Mouse (Mus musculus) megakaryocyte, adult 5-6 weeks (primary cell): ENCODE measurements around the gene Ampd3. TPM values are rescaled to one million over a fixed set of nuclear protein-coding genes. Genes with fewer than 3 reads are reported as not detected.

Experiments
- ATAC-seq: 2 replicates; pipeline ENCODE4 v1.8.0; 2016; ENCODE audit warnings: mild to moderate bottlenecking, inconsistent platforms; ENCODE audit not compliant: poor library complexity, severe bottlenecking
- total RNA-seq, 2 experiments: library from RNA; stranded (forward) in 1 of 2; stranded (reverse) in 1 of 2; fragments of 153-499, 151-499 nt in 1 of 2; fragments of 221-1000, 200-1000 nt in 1 of 2; gene quantifications; 2 replicates each; pipeline versions ENCODE4 v1.2.3 to v1.2.4; 2015 to 2017

The Ampd3 gene
- total RNA-seq, 2 experiments from 2014 or later: 32.6 to 68.0 TPM

GRCm38 (mm10) chr7:110823995-110824953 is 56.3 kb downstream of the Ampd3 start:
- peak; percentile 76 for ATAC-seq

GRCm38 (mm10) chr7:110833024-110833423 is 65.0 kb downstream of the Ampd3 start:
- ATAC-seq: peak; percentile 45

GRCm38 (mm10) chr7:110834018-110834417 is 66.0 kb downstream of the Ampd3 start:
- ATAC-seq: no peak

- ATAC-seq: no peak
Measured at GRCm38 (mm10) chr7:110834522-110834921, 66.5 kb downstream of the Ampd3 start.

- ATAC-seq: peak; percentile 77
Measured at GRCm38 (mm10) chr7:110840332-110840731, 72.3 kb downstream of the Ampd3 start.

- ATAC-seq: peak; percentile 89
Measured at GRCm38 (mm10) chr7:110843916-110844874, 76.2 kb downstream of the Ampd3 start, which contains the start of gene Rnf141. Rnf141 (minus strand) TSS chr7:110844457.

- ATAC-seq: no peak
Measured at GRCm38 (mm10) chr7:110847321-110847720, 79.3 kb downstream of the Ampd3 start.

GRCm38 (mm10) chr7:110848371-110848770 is 80.4 kb downstream of the Ampd3 start:
- ATAC-seq: peak; percentile 3; the same call in 1 of the 2 replicates

- ATAC-seq: no peak
Measured at GRCm38 (mm10) chr7:110851541-110852203, 83.7 kb downstream of the Ampd3 start.

GRCm38 (mm10) chr7:110853611-110854010 is 85.6 kb downstream of the Ampd3 start:
- no peak for ATAC-seq

- ATAC-seq: no peak
Measured at GRCm38 (mm10) chr7:110854519-110854918, 86.5 kb downstream of the Ampd3 start.

GRCm38 (mm10) chr7:110854927-110855546 is 87.0 kb downstream of the Ampd3 start:
- ATAC-seq: no peak

GRCm38 (mm10) chr7:110855604-110856003 is 87.6 kb downstream of the Ampd3 start:
- ATAC-seq: peak; percentile 55

- ATAC-seq: peak; percentile 81
Measured at GRCm38 (mm10) chr7:110860129-110860528, 92.1 kb downstream of the Ampd3 start.

Other genes with a start within 250 kb of the Ampd3 start
- 4.3 and 4.6 TPM in 2 replicates for gene Sbf2, start 153.3 kb upstream of the Ampd3 start, total RNA-seq (2015)
- 2.2 and 2.5 TPM in 2 replicates for gene Sbf2, start 153.3 kb upstream of the Ampd3 start, total RNA-seq (2017)
- gene Adm, start 140.5 kb upstream of the Ampd3 start, total RNA-seq (2015): 0.13 TPM in 1 of 2 replicates, not detected in the other
- gene Adm, start 140.5 kb upstream of the Ampd3 start, total RNA-seq (2017): not detected in 2 replicates
- 31.6 and 36.3 TPM in 2 replicates for gene Rnf141, start 76.3 kb downstream of the Ampd3 start, total RNA-seq (2015)
- gene Rnf141, start 76.3 kb downstream of the Ampd3 start, total RNA-seq (2017): 28.7 and 39.0 TPM in 2 replicates
- 1.1 and 1.2 TPM in 2 replicates for gene Lyve1, start 95.0 kb downstream of the Ampd3 start, total RNA-seq (2015)
- 0.92 and 0.98 TPM in 2 replicates for gene Lyve1, start 95.0 kb downstream of the Ampd3 start, total RNA-seq (2017)
- 0.02 and 0.32 TPM in 2 replicates for gene Mrvi1, start 214.3 kb downstream of the Ampd3 start, total RNA-seq (2015)
- 0.04 TPM in 1 of 2 replicates, not detected in the other for gene Mrvi1, start 214.3 kb downstream of the Ampd3 start, total RNA-seq (2017)